Comparison of ENCODE assay signal across 8 mouse cellular contexts in the genomic region with DNA sequence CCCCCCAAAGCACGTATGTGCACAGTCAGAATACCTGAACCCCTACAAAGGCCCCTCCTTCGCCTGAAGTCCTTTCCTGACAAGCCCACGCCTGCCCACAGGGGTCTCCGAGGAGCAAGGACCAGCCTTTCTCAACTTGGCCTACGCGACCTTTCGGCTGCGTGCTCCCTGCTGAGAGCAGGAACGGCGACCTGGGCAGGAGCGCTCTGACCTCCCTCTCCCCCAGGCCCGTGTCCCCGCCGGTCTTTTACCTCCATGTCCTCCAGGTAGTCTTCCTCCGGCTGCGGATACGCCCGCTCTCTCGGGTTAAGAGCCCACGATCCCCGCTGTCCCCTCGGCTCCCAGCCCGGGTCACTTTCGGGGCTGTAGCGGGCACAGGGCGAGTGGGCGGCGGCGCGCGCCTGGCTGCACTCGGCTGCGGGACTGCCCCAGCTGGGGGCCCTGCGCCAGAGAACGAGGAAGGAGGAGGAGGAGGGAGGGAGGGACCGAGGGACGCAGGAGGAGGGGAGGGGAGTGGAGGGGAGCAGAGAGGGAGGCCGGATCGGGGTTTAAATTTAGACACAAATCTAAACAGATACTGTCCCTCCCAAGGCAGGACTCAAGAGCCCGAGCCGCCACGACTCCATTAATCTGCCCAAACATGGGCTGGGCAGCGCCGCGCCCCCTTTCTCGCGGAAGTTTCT. TPM values are rescaled to one million over a fixed set of nuclear protein-coding genes. Genes with fewer than 3 reads are reported as not detected.
A peak's percentile ranks its signal among the peaks of the same experiment; 100 is the strongest.
DNase-seq lines count a peak whose midpoint lies in the region; ATAC-seq and TF ChIP-seq lines count a peak whose summit lies in the region.

No protein-coding gene starts in this region.

- DNase-seq in urinary bladder, adult 18-20 months (ENCODE audit: low spot score in 2 of 2) = peak; percentile 42 to 49
- DNase-seq in urinary bladder, postnatal 10 days (ENCODE audit: low spot score) = no peak
- peak; percentile 87 to 92 for DNase-seq in heart, postnatal 10 days
- DNase-seq in kidney, postnatal 36 days = peak; percentile 79 to 80
- peak; percentile 87 to 88 for DNase-seq in spleen, postnatal 36 days (ENCODE audit: low spot score in 2 of 2)
- DNase-seq in frontal cortex, adult 2 months (ENCODE audit: extremely low spot score in 1 of 2, low spot score in 1 of 2) = no peak

- no peaks in the 10 kb centered on the region for H3K4me1 ChIP-seq in embryonic fibroblast, embryonic 13.5 days (ENCODE audit: control insufficient read depth, insufficient read depth, low read length)

- intact Hi-C loops in heart, postnatal 10 days (cut with DNase I) = loop anchor here (1.0 to 2.0 kb wide), 3 partner anchors 23 to 45 kb away; no protein-coding TSS in a partner anchor

- H3K27ac ChIP-seq in embryonic fibroblast, embryonic 13.5 days (ENCODE audit: insufficient read depth, low read length) = no peak overlapping the region

- TF ChIP-seq POLR2A in embryonic fibroblast, embryonic 13.5 days (IDR thresholded peaks at IDR 0.05; ENCODE audit: low read depth, low read length) = no peak

- TF ChIP-seq CTCF in embryonic fibroblast, embryonic 13.5 days (IDR thresholded peaks at IDR 0.05; ENCODE audit: borderline replicate concordance, insufficient read depth, low read length) = no peak

- peak overlapping the region; percentile 58 for H3K4me3 ChIP-seq in embryonic fibroblast, embryonic 13.5 days (ENCODE audit: insufficient read depth, low read length)

- peak; percentile 47 for ATAC-seq in megakaryocyte progenitor cell, adult 5-6 weeks (replicated peaks; ENCODE audit: poor library complexity)

RNA-seq across cellular contexts. Expression of gene Rcsd1, which starts 1.8 kb away (rescaled TPM):
- 1.5 and 2.3 TPM in 2 replicates for polyA plus RNA-seq in embryonic fibroblast, embryonic 13.5 days (2011; ENCODE audit: insufficient read length, low read depth, missing spikeins)
- total RNA-seq in heart, postnatal 10 days (2021) = 100 to 1,000 TPM; 112 to 114 TPM
- total RNA-seq in megakaryocyte progenitor cell, adult 5-6 weeks (2015) = 48.8 and 48.9 TPM in 2 replicates
- total RNA-seq in megakaryocyte progenitor cell, adult 5-6 weeks (2017) = 110 and 111 TPM in 2 replicates
- polyA plus RNA-seq in frontal cortex, adult 2 months (2012; rRNA removed) = 6.2 and 6.8 TPM in 2 replicates

RNA-seq across cellular contexts. Expression of gene Creg1, which starts 55.8 kb away (rescaled TPM):
- 31.1 and 37.5 TPM in 2 replicates for polyA plus RNA-seq in embryonic fibroblast, embryonic 13.5 days (2011; ENCODE audit: insufficient read length, low read depth, missing spikeins)
- 10 to 100 TPM; 34.8 to 36.1 TPM for total RNA-seq in heart, postnatal 10 days (2021)
- 261 and 284 TPM in 2 replicates for total RNA-seq in megakaryocyte progenitor cell, adult 5-6 weeks (2015)
- total RNA-seq in megakaryocyte progenitor cell, adult 5-6 weeks (2017) = 96.7 and 120 TPM in 2 replicates
- polyA plus RNA-seq in frontal cortex, adult 2 months (2012; rRNA removed) = 33.9 and 36.1 TPM in 2 replicates

Comparison
In these comparisons a context has a peak if more than half of its experiments do, and no peak if none do; other contexts are left out.
1. DNase-seq: peak in urinary bladder, adult 18-20 months (2 of 2), heart, postnatal 10 days (2 of 2), kidney, postnatal 36 days (2 of 2) and spleen, postnatal 36 days (2 of 2); none in urinary bladder, postnatal 10 days (single experiment) and frontal cortex, adult 2 months (0 of 2).